Mouse (Mus musculus): ENCODE data around the gene Ins2.

DNA sequence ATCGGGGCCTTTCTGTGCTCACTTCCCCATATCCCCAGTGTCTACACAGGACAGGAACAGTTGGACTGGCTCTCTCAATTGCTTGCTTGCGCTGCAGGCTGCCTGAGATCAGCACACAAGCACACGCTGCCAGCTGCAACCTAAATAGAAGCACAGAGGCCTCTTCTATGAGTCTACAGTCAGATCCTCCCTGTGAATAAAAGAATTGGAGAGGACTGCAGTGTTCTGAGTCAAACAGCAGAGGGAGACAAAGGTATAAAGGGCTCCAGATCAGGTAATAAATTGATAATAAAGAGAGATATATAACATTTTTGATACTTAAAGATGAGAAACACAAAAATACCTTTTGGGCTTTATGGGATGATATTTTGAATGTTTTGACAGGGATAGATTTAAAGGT lies 17.2 kb downstream of the Ins2 start:
- no peak for TF ChIP-seq POLR2A (IDR thresholded peaks at IDR 0.05; ENCODE audit: borderline replicate concordance, extremely low read depth, low read depth, low read length)
- TF ChIP-seq CTCF (IDR thresholded peaks at IDR 0.05; ENCODE audit: insufficient read depth, low read length) = no peak
